Mouse (Mus musculus) CH12.LX (cell line): ENCODE data around the gene Spcs3. TPM values are rescaled to one million over a fixed set of nuclear protein-coding genes. Genes with fewer than 3 reads are reported as not detected.
A peak's percentile ranks its signal among the peaks of the same experiment; 100 is the strongest.

Source experiments
- DNase-seq: peaks from one replicate; pipeline ENCODE4 v3.0.0-alpha.2; 2013; ENCODE audit errors: extremely low read depth
- H3K27ac ChIP-seq: 2 replicates; pipeline ENCODE4 v1.5.1; 2012; ENCODE audit warnings: low read depth, mild to moderate bottlenecking, control low read depth, moderate library complexity; ENCODE audit not compliant: insufficient read depth
- H3K27me3 ChIP-seq: replicated peaks from 2 replicates; pipeline ENCODE3; 2012; ENCODE audit warnings: inconsistent platforms
- H3K36me3 ChIP-seq, 2 experiments: replicated peaks in 1 of 2; 2 replicates each; pipeline versions ENCODE3 to v1.6.1; 2012; ENCODE audit warnings: inconsistent platforms in 1 of 2, low read length in 1 of 2, mild to moderate bottlenecking in 1 of 2, mixed read lengths in 1 of 2, moderate library complexity in 1 of 2; ENCODE audit not compliant: control insufficient read depth in 1 of 2, insufficient read depth in 1 of 2
- H3K4me1 ChIP-seq, 2 experiments: 2 replicates each; pipeline ENCODE4 v1.6.1; 2012; ENCODE audit warnings: inconsistent platforms in 1 of 2, moderate library complexity in 1 of 2; ENCODE audit not compliant: insufficient read depth in 2 of 2, control insufficient read depth in 1 of 2
- H3K4me2 ChIP-seq: 2 replicates; pipeline ENCODE4 v1.6.1; 2012; ENCODE audit warnings: low read depth, mild to moderate bottlenecking, control low read depth; ENCODE audit not compliant: poor library complexity, insufficient read depth, severe bottlenecking
- H3K4me3 ChIP-seq, 3 experiments: fragments of 150-350 bp in 1 of 3; sonication (generic) in 1 of 3; replicated peaks in 1 of 3; 2 replicates each; pipeline versions ENCODE3 to v1.5.1; 2011 to 2012; ENCODE audit warnings: low read depth in 2 of 3, low read length in 2 of 3, mild to moderate bottlenecking in 2 of 3, moderate library complexity in 2 of 3, control low read depth in 1 of 3, improper control_type of control experiment in 1 of 3, inconsistent platforms in 1 of 3, mixed read lengths in 1 of 3; ENCODE audit not compliant: poor library complexity in 1 of 3
- H3K79me2 ChIP-seq: replicated peaks from 2 replicates; pipeline ENCODE4 v1.6.1; 2012; ENCODE audit warnings: mild to moderate bottlenecking, moderate library complexity; ENCODE audit not compliant: control insufficient read depth, poor library complexity, insufficient read depth, severe bottlenecking; ENCODE audit errors: extremely low read depth
- H3K9ac ChIP-seq: 2 replicates; pipeline ENCODE4 v1.6.1; 2012; ENCODE audit warnings: low read depth, mild to moderate bottlenecking, control low read depth, moderate library complexity; ENCODE audit not compliant: insufficient read depth
- H3K9me3 ChIP-seq: replicated peaks from 2 replicates; pipeline ENCODE3; 2012; ENCODE audit warnings: low read length, inconsistent platforms, mixed read lengths
- CHD1 ChIP-seq: IDR thresholded peaks from 2 replicates; pipeline ENCODE4 v1.6.1; 2012; ENCODE audit warnings: low read depth, low read length, improper control_type of control experiment, inconsistent platforms
- CHD2 ChIP-seq: IDR thresholded peaks from 2 replicates; pipeline ENCODE4 v1.6.1; 2011; ENCODE audit warnings: low read length, improper control_type of control experiment
- CTCF ChIP-seq, 2 experiments: IDR thresholded peaks in 1 of 2; conservative IDR thresholded peaks in 1 of 2; 2 replicates each; pipeline ENCODE4 v1.5.1; 2011 to 2012; ENCODE audit warnings: low read depth in 2 of 2, low read length in 2 of 2, improper control_type of control experiment in 1 of 2, inconsistent platforms in 1 of 2, mild to moderate bottlenecking in 1 of 2, moderate library complexity in 1 of 2
- ELF1 ChIP-seq: IDR thresholded peaks from 2 replicates; pipeline ENCODE4 v1.6.1; 2014; ENCODE audit warnings: low read depth, mild to moderate bottlenecking, inconsistent platforms, low read length, improper control_type of control experiment
- IRF4 ChIP-seq: IDR thresholded peaks from 2 replicates; pipeline ENCODE4 v1.6.1; 2014; ENCODE audit warnings: low read depth, mild to moderate bottlenecking, inconsistent platforms, low read length, improper control_type of control experiment
- JUN ChIP-seq: IDR thresholded peaks from 2 replicates; pipeline ENCODE4 v1.6.1; 2011; ENCODE audit warnings: low read depth, mild to moderate bottlenecking, low read length, improper control_type of control experiment, moderate library complexity; ENCODE audit not compliant: insufficient read depth
- JUND ChIP-seq: conservative IDR thresholded peaks from 2 replicates; pipeline ENCODE4 v1.6.1; 2011; ENCODE audit warnings: low read depth, low read length, improper control_type of control experiment
- MAFK ChIP-seq: IDR thresholded peaks from 2 replicates; pipeline ENCODE4 v1.6.1; 2011; ENCODE audit warnings: low read length, improper control_type of control experiment; ENCODE audit not compliant: insufficient replicate concordance
- MYC ChIP-seq: IDR thresholded peaks from 2 replicates; pipeline ENCODE4 v1.6.1; 2011; ENCODE audit warnings: low read depth, mild to moderate bottlenecking, improper control_type of control experiment, low read length
- NELFE ChIP-seq: IDR thresholded peaks from 2 replicates; pipeline ENCODE4 v1.6.1; 2011; ENCODE audit warnings: low read depth, low read length, improper control_type of control experiment
- PAX5 ChIP-seq: IDR thresholded peaks from 2 replicates; pipeline ENCODE4 v1.6.1; 2012; ENCODE audit warnings: low read length, inconsistent platforms, mixed read lengths
- RAD21 ChIP-seq: IDR thresholded peaks from 2 replicates; pipeline ENCODE4 v1.6.1; 2011; ENCODE audit warnings: low read depth, mild to moderate bottlenecking, low read length, improper control_type of control experiment, moderate library complexity
- SIN3A ChIP-seq: IDR thresholded peaks from 2 replicates; pipeline ENCODE4 v1.6.1; 2012; ENCODE audit warnings: low read length, improper control_type of control experiment, inconsistent platforms
- TCF12 ChIP-seq: IDR thresholded peaks from 2 replicates; pipeline ENCODE4 v1.6.1; 2014; ENCODE audit warnings: low read depth, mild to moderate bottlenecking, inconsistent platforms, low read length, improper control_type of control experiment
- UBTF ChIP-seq: IDR thresholded peaks from 2 replicates; pipeline ENCODE4 v1.6.1; 2012; ENCODE audit warnings: low read depth, mild to moderate bottlenecking, inconsistent platforms, low read length, improper control_type of control experiment, moderate library complexity
- USF2 ChIP-seq: conservative IDR thresholded peaks from 2 replicates; pipeline ENCODE4 v1.6.1; 2011; ENCODE audit warnings: low read depth, low read length, improper control_type of control experiment
- ZC3H11A ChIP-seq: IDR thresholded peaks from 2 replicates; pipeline ENCODE4 v1.6.1; 2012; ENCODE audit warnings: low read depth, mild to moderate bottlenecking, inconsistent platforms, low read length, improper control_type of control experiment
- ZMIZ1 ChIP-seq: IDR thresholded peaks from 2 replicates; pipeline ENCODE4 v1.6.1; 2012; ENCODE audit warnings: low read depth, mild to moderate bottlenecking, inconsistent platforms, low read length, improper control_type of control experiment
- dilution Hi-C: fragments of 300-500 bp; cut with MboI; formaldehyde crosslinking; loops from 2 replicates; pipeline ENCODE4 v1.14.3; 2020; ENCODE audit warnings: low sequenced_read_pairs; ENCODE audit not compliant: extremely low pct_unique_long_range_greater_than_20kb, extremely low pct_ligation_motif_present
- in situ Hi-C: fragments of 300-500 bp; cut with MboI; formaldehyde crosslinking; loops from 3 replicates; pipeline ENCODE4 v1.14.3; 2019; ENCODE audit warnings: low sequenced_read_pairs, low pct_ligation_motif_present, low pct_unique_long_range_greater_than_20kb, mixed read lengths
- polyA plus RNA-seq: library from polyadenylated mRNA; unstranded; fragments of >175 nt; gene quantifications from 2 replicates; pipeline ENCODE4 v1.2.1, GENCODE M21; 2012; ENCODE audit warnings: low read depth; ENCODE audit not compliant: insufficient read length
- total RNA-seq, 2 experiments: library from RNA; depleted of rRNA; stranded (reverse); fragments of 300-350 nt in 1 of 2; fragments of >200 nt in 1 of 2; gene quantifications; 2 replicates each; pipeline ENCODE4 v1.2.3; 2012 to 2014

Spcs3 gene
- total and polyA plus RNA-seq, 3 experiments = 89.4 to 220 (median 113) TPM

GRCm38 (mm10) chr8:54511791-54512190 is 18.0 kb downstream of the Spcs3 start:
- no peaks in the 10 kb centered on the region for H3K9me3 ChIP-seq
- no peaks in the 10 kb centered on the region for H3K27me3 ChIP-seq
- DNase-seq = no peak
- H3K36me3 ChIP-seq = no peaks in the 10 kb centered on the region
- TF ChIP-seq SIN3A = no peak
- TF ChIP-seq CHD1 = no peak
- TF ChIP-seq IRF4 = no peak
- TF ChIP-seq NELFE = no peak
- TF ChIP-seq ELF1 = no peak
- no peak for TF ChIP-seq TCF12
- no peak for TF ChIP-seq USF2
- no peak for TF ChIP-seq CHD2
- no peak for TF ChIP-seq UBTF
- TF ChIP-seq, all 38 proteins: peak for 0
- H3K27ac ChIP-seq = no peak overlapping the region
- H3K79me2 ChIP-seq = no peaks in the 10 kb centered on the region
- in situ Hi-C loops (no loop called here), dilution Hi-C loops (no loop called here)
- no peak overlapping the region for H3K4me3 ChIP-seq
- no peaks in the 10 kb centered on the region for H3K4me1 ChIP-seq
- H3K4me2 ChIP-seq = no peak overlapping the region
- H3K9ac ChIP-seq = no peak overlapping the region

- no peaks in the 10 kb centered on the region for H3K79me2 ChIP-seq
- TF ChIP-seq MYC (no peak), RAD21 (peak; percentile 13), CTCF (conservative IDR thresholded peaks at IDR 0.05 in 1 of 2, IDR thresholded peaks at IDR 0.05 in 1 of 2; ENCODE audit: low read depth in 2 of 2, low read length in 2 of 2) (peak in 1 of 2 experiments; percentile 17; a peak in 1 of 4 replicates)
- no peak for DNase-seq
- in situ Hi-C loops (loop anchor here (10.0 kb wide), 1 partner anchor 156 kb away; no protein-coding TSS in a partner anchor), dilution Hi-C loops (no loop called here)
- H3K4me3 ChIP-seq = no peak overlapping the region
- H3K9me3 ChIP-seq = no peaks in the 10 kb centered on the region
- no peaks in the 10 kb centered on the region for H3K36me3 ChIP-seq
- no peak overlapping the region for H3K27ac ChIP-seq
- H3K4me2 ChIP-seq = peak overlapping the region; percentile 96
- H3K4me1 ChIP-seq = no peaks in the 10 kb centered on the region
- no peaks in the 10 kb centered on the region for H3K27me3 ChIP-seq
- no peak overlapping the region for H3K9ac ChIP-seq
Measured at GRCm38 (mm10) chr8:54509221-54509721, 20.5 kb downstream of the Spcs3 start.

- H3K27me3 ChIP-seq = no peaks in the 10 kb centered on the region
- no peak overlapping the region for H3K27ac ChIP-seq
- no peaks in the 10 kb centered on the region for H3K36me3 ChIP-seq
- DNase-seq = no peak
- H3K9me3 ChIP-seq = no peaks in the 10 kb centered on the region
- peak overlapping the region; percentile 96 for H3K4me2 ChIP-seq
- no peaks in the 10 kb centered on the region for H3K4me1 ChIP-seq
- dilution Hi-C loops (no loop called here), in situ Hi-C loops (loop anchor here (10.0 kb wide), 1 partner anchor 156 kb away; no protein-coding TSS in a partner anchor)
- peak overlapping the region in 1 of 3 experiments; percentile 34 for H3K4me3 ChIP-seq
- TF ChIP-seq JUND (no peak), IRF4 (no peak), RAD21 (no peak), TCF12 (no peak), PAX5 (no peak), CTCF (conservative IDR thresholded peaks at IDR 0.05 in 1 of 2, IDR thresholded peaks at IDR 0.05 in 1 of 2; ENCODE audit: low read depth in 2 of 2, low read length in 2 of 2) (no peak), ZMIZ1 (no peak), JUN (no peak), ZC3H11A (no peak), MAFK (no peak)
- no peak overlapping the region for H3K9ac ChIP-seq
- no peaks in the 10 kb centered on the region for H3K79me2 ChIP-seq
Measured at GRCm38 (mm10) chr8:54508814-54509213, 21.0 kb downstream of the Spcs3 start.
